Mouse (Mus musculus): ENCODE data around the gene C1qtnf1.

GRCm38 (mm10) chr11:118428944-118429709 is 1.1 kb downstream of the C1qtnf1 start:
- TF ChIP-seq CTCF (IDR thresholded peaks at IDR 0.05; ENCODE audit: low read depth, low read length) (no peak), POLR2A (IDR thresholded peaks at IDR 0.05; ENCODE audit: extremely low read depth, insufficient read depth, low read length) (no peak)

Measured in liver, adult 2 months (tissue).